Mouse (Mus musculus) effector memory CD4-positive, alpha-beta T cell, adult 5 months (primary cell): ENCODE measurements around the gene 1700001O22Rik. TPM values are rescaled to one million over a fixed set of nuclear protein-coding genes. Genes with fewer than 3 reads are reported as not detected.

Experiments
- polyA plus RNA-seq: library from polyadenylated mRNA; unstranded; fragments of 100-300 nt; shearing (Covaris generic); gene quantifications from one replicate; pipeline ENCODE4 v1.2.1, GENCODE M21; 2017

The 1700001O22Rik gene
- 4.1 TPM for polyA plus RNA-seq

DNA sequence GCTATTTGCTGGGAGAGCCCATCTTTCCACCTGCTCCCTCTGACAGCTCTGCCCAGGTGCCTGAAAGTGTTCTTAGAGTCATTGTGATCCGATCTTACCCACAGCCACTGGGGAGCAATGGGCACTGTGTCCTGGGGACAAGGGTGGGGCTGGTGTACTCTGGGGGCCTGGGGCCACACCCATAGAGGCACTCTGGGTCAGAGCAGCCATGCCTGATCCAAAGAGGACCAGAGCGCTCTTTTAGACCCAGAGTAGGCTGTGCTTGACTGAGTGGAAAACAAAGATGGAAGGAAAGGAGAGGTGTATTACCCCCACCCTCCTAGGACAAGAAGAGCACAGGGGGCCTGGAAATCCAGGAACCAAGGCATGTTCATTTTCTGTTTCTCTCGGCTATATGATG, at the start of gene 1700001O22Rik:
Gene 1700001O22Rik (minus strand): TSS at position 58 of the 400 bp plus-strand sequence.

GRCm38 (mm10) chr2:30834373-30835022, 31.0 kb upstream of the 1700001O22Rik start, which contains the start of gene Prrx2:
Prrx2 (plus strand) TSS chr2:30834972.

GRCm38 (mm10) chr2:30830283-30830795, 26.9 kb upstream of the 1700001O22Rik start, which contains the start of gene Asb6:
Asb6 (minus strand) TSS chr2:30830333.

GRCm38 (mm10) chr2:30807648-30808295, 4.3 kb upstream of the 1700001O22Rik start, which contains the start of gene Ntmt1:
Ntmt1 (plus strand) TSS chr2:30807826.

Other genes starting within 250 kb of the 1700001O22Rik start
- 0.62 TPM for gene Cstad, start 208.6 kb downstream of the 1700001O22Rik start, polyA plus RNA-seq
- gene Ntmt1, start 4.2 kb upstream of the 1700001O22Rik start, polyA plus RNA-seq: 22.0 TPM
- 42.6 TPM for gene Asb6, start 26.7 kb upstream of the 1700001O22Rik start, polyA plus RNA-seq
- gene Prrx2, start 31.3 kb upstream of the 1700001O22Rik start, polyA plus RNA-seq: not detected
- gene Ptges, start 126.2 kb upstream of the 1700001O22Rik start, polyA plus RNA-seq: not detected
- 25.9 TPM for gene Tor1b, start 149.3 kb upstream of the 1700001O22Rik start, polyA plus RNA-seq
- gene Tor1a, start 164.3 kb upstream of the 1700001O22Rik start, polyA plus RNA-seq: 63.6 TPM
- gene BC005624, start 178.5 kb upstream of the 1700001O22Rik start, polyA plus RNA-seq: 53.4 TPM
- gene Usp20, start 178.6 kb upstream of the 1700001O22Rik start, polyA plus RNA-seq: 14.0 TPM